Mouse (Mus musculus): ENCODE data around the gene Stambpl1. TPM values are rescaled to one million over a fixed set of nuclear protein-coding genes. Genes with fewer than 3 reads are reported as not detected.

The Stambpl1 gene
- total and polyA plus RNA-seq, 2 experiments from 2014 or later = 19.3 to 31.4 TPM

- DNase-seq (ENCODE audit: low spot score) (no peak), ATAC-seq (ENCODE audit: low FRiP score) (no peak)
- Histone ChIP-seq H3K4me1 (ENCODE audit: insufficient read depth, low read length) (no peaks in the 10 kb centered on the region), H3K4me2 (ENCODE audit: low read depth, low read length, poor library complexity, severe bottlenecking) (no peak within 1 kb of the TSS), H3K9ac (replicated peaks; ENCODE audit: low read length, poor library complexity, severe bottlenecking) (no peak within 1 kb of the TSS), H3K36me3 (ENCODE audit: insufficient read depth, low read length) (no peaks in the 10 kb centered on the region), H3K27ac (ENCODE audit: low read depth, low read length) (no peak within 1 kb of the TSS), H3K27me3 (ENCODE audit: insufficient read depth, low read length) (no peaks in the 10 kb centered on the region), H3K4me3 (ENCODE audit: low read depth, low read length) (no peak within 1 kb of the TSS), H3K9me3 (ENCODE audit: low read length) (no peaks in the 10 kb centered on the region)
- no peak for TF ChIP-seq CTCF (IDR thresholded peaks at IDR 0.05)
- 75% methylated on average over 5 of the region's 5 CpGs for WGBS
These were observed 26.1 kb upstream of the Stambpl1 start, which contains the start of gene Ankrd22 for GRCm38 (mm10) chr19:34165891-34166290. Gene Ankrd22 (minus strand): TSS chr19:34166053.

DNA sequence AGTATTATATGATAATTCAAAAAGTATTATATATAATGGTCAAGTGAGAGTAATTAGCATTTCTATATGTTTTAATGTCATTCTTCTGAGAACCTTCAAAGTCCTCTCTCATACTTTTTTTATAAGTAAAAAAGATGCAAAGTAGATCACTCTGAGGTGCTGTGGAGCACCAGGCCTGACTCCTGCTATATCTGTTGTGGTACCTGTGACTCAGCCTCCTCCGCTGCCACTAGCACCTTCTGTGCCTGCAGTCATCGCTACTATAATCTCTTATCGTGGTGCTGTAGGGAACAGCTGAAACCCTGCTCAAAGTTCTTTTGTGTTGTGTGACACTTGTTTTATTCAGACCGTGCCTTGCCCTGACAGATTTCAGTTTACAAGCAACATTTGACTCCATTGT is 25.6 kb upstream of the Stambpl1 start:
- no peak overlapping the region for H3K4me3 ChIP-seq (ENCODE audit: low read depth, low read length)
- H3K27me3 ChIP-seq (ENCODE audit: insufficient read depth, low read length) = no peaks in the 10 kb centered on the region
- H3K9me3 ChIP-seq (ENCODE audit: low read length) = no peaks in the 10 kb centered on the region
- H3K36me3 ChIP-seq (ENCODE audit: insufficient read depth, low read length) = no peaks in the 10 kb centered on the region
- H3K9ac ChIP-seq (replicated peaks; ENCODE audit: low read length, poor library complexity, severe bottlenecking) = no peak overlapping the region
- H3K4me1 ChIP-seq (ENCODE audit: insufficient read depth, low read length) = no peaks in the 10 kb centered on the region
- no peak overlapping the region for H3K4me2 ChIP-seq (ENCODE audit: low read depth, low read length, poor library complexity, severe bottlenecking)
- no peak for ATAC-seq (ENCODE audit: low FRiP score)
- DNase-seq (ENCODE audit: low spot score) = no peak
- 46% methylated on average over 4 of the region's 4 CpGs for WGBS
- no peak overlapping the region for H3K27ac ChIP-seq (ENCODE audit: low read depth, low read length)
- no peak for TF ChIP-seq CTCF (IDR thresholded peaks at IDR 0.05)

DNA sequence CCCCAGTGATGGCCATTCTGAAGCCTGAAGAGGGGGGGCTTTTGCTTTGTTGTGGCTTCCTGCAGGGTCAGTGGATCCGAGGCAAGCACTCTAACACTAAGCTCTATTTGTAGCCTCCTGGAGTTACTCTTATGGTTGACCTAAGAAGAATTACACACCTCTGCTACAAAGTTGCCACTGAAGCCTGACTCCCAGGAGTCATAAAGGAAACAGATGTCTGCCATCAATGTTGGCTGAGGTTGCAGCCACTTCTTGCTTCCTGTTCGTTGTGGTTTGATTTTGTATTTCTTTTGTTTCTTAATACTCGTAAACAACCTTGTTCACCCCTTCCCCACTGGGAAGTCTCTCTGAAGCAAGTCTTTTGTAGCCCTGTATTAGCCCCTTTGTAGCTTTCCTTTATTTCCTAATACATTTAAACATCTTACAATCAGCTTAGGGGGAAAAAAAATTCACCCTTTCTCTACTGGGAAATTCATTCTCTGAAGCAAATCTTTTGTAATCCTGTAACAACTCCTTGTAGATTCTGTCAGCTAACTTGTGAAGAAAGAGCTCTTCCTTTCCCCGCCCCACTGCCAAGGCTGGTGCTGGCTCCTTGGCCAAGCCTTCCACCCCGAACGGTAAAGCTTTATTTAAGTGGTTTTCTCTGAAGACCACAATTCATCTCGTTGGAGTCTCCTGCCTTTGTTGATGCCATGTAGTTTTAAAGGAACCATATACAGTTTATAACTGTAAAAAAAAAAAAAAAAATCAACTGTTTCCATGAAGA is 23.9 kb upstream of the Stambpl1 start:
- ATAC-seq (ENCODE audit: low FRiP score) (no peak), DNase-seq (ENCODE audit: low spot score) (no peak)
- no peaks in the 10 kb centered on the region for H3K4me1 ChIP-seq (ENCODE audit: insufficient read depth, low read length)
- H3K27me3 ChIP-seq (ENCODE audit: insufficient read depth, low read length) = no peaks in the 10 kb centered on the region
- H3K9ac ChIP-seq (replicated peaks; ENCODE audit: low read length, poor library complexity, severe bottlenecking) = no peak overlapping the region
- no peak overlapping the region for H3K4me2 ChIP-seq (ENCODE audit: low read depth, low read length, poor library complexity, severe bottlenecking)
- no peaks in the 10 kb centered on the region for H3K9me3 ChIP-seq (ENCODE audit: low read length)
- no peaks in the 10 kb centered on the region for H3K36me3 ChIP-seq (ENCODE audit: insufficient read depth, low read length)
- no peak for TF ChIP-seq CTCF (IDR thresholded peaks at IDR 0.05)
- no peak overlapping the region for H3K27ac ChIP-seq (ENCODE audit: low read depth, low read length)
- WGBS = 21% methylated on average over 7 of the region's 7 CpGs
- no peak overlapping the region for H3K4me3 ChIP-seq (ENCODE audit: low read depth, low read length)

- TF ChIP-seq CTCF (IDR thresholded peaks at IDR 0.05) = no peak
These were observed 22.9 kb upstream of the Stambpl1 start for GRCm38 (mm10) chr19:34169121-34169520.

DNA sequence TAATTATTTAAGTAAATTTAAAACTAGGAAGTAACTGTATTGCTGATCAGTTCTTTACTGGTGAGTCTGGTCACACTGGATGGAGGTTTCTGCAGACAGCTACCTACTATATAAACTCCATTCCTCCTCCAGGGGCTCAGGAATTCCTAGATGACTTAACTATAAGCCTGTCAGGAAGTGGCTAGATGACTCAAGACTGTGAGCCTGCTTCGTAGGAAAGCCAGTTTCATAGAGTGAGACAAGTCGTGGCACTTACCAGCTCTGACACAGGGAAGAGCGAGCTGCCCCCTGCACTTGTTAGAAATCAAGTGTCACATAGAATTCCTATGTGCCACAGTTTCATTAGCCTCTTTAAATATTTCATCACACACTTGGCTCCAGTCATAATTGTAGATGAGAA is 20.9 kb upstream of the Stambpl1 start:
- DNase-seq (ENCODE audit: low spot score) = no peak
- Histone ChIP-seq H3K9ac (replicated peaks; ENCODE audit: low read length, poor library complexity, severe bottlenecking) (no peak overlapping the region), H3K9me3 (ENCODE audit: low read length) (no peaks in the 10 kb centered on the region), H3K4me1 (ENCODE audit: insufficient read depth, low read length) (no peaks in the 10 kb centered on the region), H3K4me3 (ENCODE audit: low read depth, low read length) (no peak overlapping the region), H3K36me3 (ENCODE audit: insufficient read depth, low read length) (no peaks in the 10 kb centered on the region), H3K27ac (ENCODE audit: low read depth, low read length) (no peak overlapping the region), H3K4me2 (ENCODE audit: low read depth, low read length, poor library complexity, severe bottlenecking) (no peak overlapping the region), H3K27me3 (ENCODE audit: insufficient read depth, low read length) (no peaks in the 10 kb centered on the region)
- no peak for TF ChIP-seq CTCF (IDR thresholded peaks at IDR 0.05)
- WGBS = 66% methylated on average over 3 of the region's 3 CpGs
- ATAC-seq (ENCODE audit: low FRiP score) = no peak

More at GRCm38 (mm10) chr19:34169121-34169520, 22.9 kb upstream of the Stambpl1 start:
- no peak overlapping the region for H3K4me2 ChIP-seq (ENCODE audit: low read depth, low read length, poor library complexity, severe bottlenecking)
- ATAC-seq (ENCODE audit: low FRiP score) = no peak
- H3K27me3 ChIP-seq (ENCODE audit: insufficient read depth, low read length) = no peaks in the 10 kb centered on the region
- H3K36me3 ChIP-seq (ENCODE audit: insufficient read depth, low read length) = no peaks in the 10 kb centered on the region
- H3K9me3 ChIP-seq (ENCODE audit: low read length) = no peaks in the 10 kb centered on the region
- DNase-seq (ENCODE audit: low spot score) = no peak
- H3K4me1 ChIP-seq (ENCODE audit: insufficient read depth, low read length) = no peaks in the 10 kb centered on the region
- H3K4me3 ChIP-seq (ENCODE audit: low read depth, low read length) = no peak overlapping the region
- no peak overlapping the region for H3K9ac ChIP-seq (replicated peaks; ENCODE audit: low read length, poor library complexity, severe bottlenecking)
- H3K27ac ChIP-seq (ENCODE audit: low read depth, low read length) = no peak overlapping the region

- ATAC-seq (ENCODE audit: low FRiP score) = no peak
- H3K4me3 ChIP-seq (ENCODE audit: low read depth, low read length) = no peak overlapping the region
- H3K9me3 ChIP-seq (ENCODE audit: low read length) = no peaks in the 10 kb centered on the region
- 84% methylated on average over 3 of the region's 3 CpGs for WGBS
- no peak overlapping the region for H3K4me2 ChIP-seq (ENCODE audit: low read depth, low read length, poor library complexity, severe bottlenecking)
- no peak for DNase-seq (ENCODE audit: low spot score)
- no peak overlapping the region for H3K27ac ChIP-seq (ENCODE audit: low read depth, low read length)
- no peaks in the 10 kb centered on the region for H3K4me1 ChIP-seq (ENCODE audit: insufficient read depth, low read length)
- no peaks in the 10 kb centered on the region for H3K36me3 ChIP-seq (ENCODE audit: insufficient read depth, low read length)
- H3K9ac ChIP-seq (replicated peaks; ENCODE audit: low read length, poor library complexity, severe bottlenecking) = no peak overlapping the region
- H3K27me3 ChIP-seq (ENCODE audit: insufficient read depth, low read length) = no peaks in the 10 kb centered on the region
- no peak for TF ChIP-seq CTCF (IDR thresholded peaks at IDR 0.05)
These were observed 18.0 kb upstream of the Stambpl1 start for GRCm38 (mm10) chr19:34174004-34174403.
